ENCODE assay signal across 12 mouse cellular contexts in genomic region chrX:140183003-140183402, GRCm38 (mm10).
DNase-seq lines count a peak whose midpoint lies in the region; ATAC-seq and TF ChIP-seq lines count a peak whose summit lies in the region.
"Had no signal": no experiment of that assay in that cellular context is flagged by ENCODE, and none has a peak within 500 bp of the region (broad histone marks: within the 10 kb centered on the region; RNA-seq: fewer than 3 reads in every experiment).

No protein-coding gene starts in this region.

- H3K4me3 ChIP-seq in liver, adult 2 months (ENCODE audit: insufficient read depth, low read depth, low read length), result no peak overlapping the region
- H3K4me3 ChIP-seq in liver, embryonic 11.5 days (ENCODE audit: low read depth, low read length), result no peak overlapping the region
- no peak overlapping the region for H3K4me3 ChIP-seq in midbrain, embryonic 14.5 days (replicated peaks; ENCODE audit: low read depth, low read length)
- H3K4me3 ChIP-seq: limb, embryonic 12.5 days had no signal

- H3K79me2 ChIP-seq in liver, adult 2 months (ENCODE audit: control insufficient read depth, insufficient read depth, low read length), result no peaks in the 10 kb centered on the region

- H3K27me3 ChIP-seq in liver, adult 2 months (ENCODE audit: control insufficient read depth, insufficient read depth, low read length), result no peaks in the 10 kb centered on the region
- H3K27me3 ChIP-seq in liver, embryonic 11.5 days (replicated peaks; ENCODE audit: control insufficient read depth, insufficient read depth, low read length), result 0 out of 2 replicates have a peak, but pooled peaks cover 7% of the 10 kb centered on the region
- H3K27me3 ChIP-seq in midbrain, embryonic 14.5 days (ENCODE audit: control insufficient read depth, insufficient read depth, low read length), result no peaks in the 10 kb centered on the region

- ATAC-seq in liver, embryonic 11.5 days (replicated peaks; ENCODE audit: low FRiP score), result no peak
- no peak for ATAC-seq in midbrain, embryonic 14.5 days (ENCODE audit: low FRiP score, low TSS enrichment)

- peak; percentile 30; the same call in 1 of the 2 replicates for TF ChIP-seq CTCF in liver, adult 2 months (IDR thresholded peaks at IDR 0.05; ENCODE audit: low read depth, low read length)

- peak; percentile 4 for DNase-seq in adrenal gland, postnatal 25 days
- no peak for DNase-seq in adrenal gland, adult 8-10 months
- peak; percentile 8 for DNase-seq in liver, adult 2 months (ENCODE audit: extremely low read depth, low read depth, low spot score)
- DNase-seq in liver, embryonic 11.5 days (ENCODE audit: low spot score), result no peak
- DNase-seq in ES-CJ7 (ENCODE audit: low read depth, low spot score), result peak; percentile 6
- peak; percentile 4 to 18 for DNase-seq in kidney, postnatal 4 days
- no peak for DNase-seq in midbrain, embryonic 14.5 days
- no peak for DNase-seq in right cerebral cortex, postnatal 14 days
- DNase-seq: cerebellum, postnatal 36 days; gastrocnemius, postnatal 36 days had no signal

- 90% methylated on average over 3 of the region's 3 CpGs for WGBS in liver, adult 2 months
- 88% methylated on average over 3 of the region's 3 CpGs for WGBS in liver, embryonic 11.5 days
- 95% methylated on average over 3 of the region's 3 CpGs for WGBS in midbrain, embryonic 14.5 days

- no peaks in the 10 kb centered on the region for H3K9me3 ChIP-seq in liver, embryonic 11.5 days (ENCODE audit: control insufficient read depth, low read length)
- H3K9me3 ChIP-seq in midbrain, embryonic 14.5 days (ENCODE audit: control insufficient read depth, low read length), result no peaks in the 10 kb centered on the region
- H3K9me3 ChIP-seq: limb, embryonic 12.5 days had no signal

- H3K9ac ChIP-seq in liver, adult 2 months (ENCODE audit: low read depth, low read length), result no peak overlapping the region
- no peak overlapping the region for H3K9ac ChIP-seq in liver, embryonic 11.5 days (ENCODE audit: low read depth, low read length)
- H3K9ac ChIP-seq in midbrain, embryonic 14.5 days (replicated peaks; ENCODE audit: low read length), result no peak overlapping the region
- H3K9ac ChIP-seq: limb, embryonic 12.5 days had no signal

- no peaks in the 10 kb centered on the region for H3K4me1 ChIP-seq in liver, adult 2 months (ENCODE audit: control insufficient read depth, insufficient read depth, low read length)
- no peaks in the 10 kb centered on the region for H3K4me1 ChIP-seq in liver, embryonic 11.5 days (replicated peaks; ENCODE audit: control insufficient read depth, insufficient read depth, low read length)
- no peaks in the 10 kb centered on the region for H3K4me1 ChIP-seq in midbrain, embryonic 14.5 days (ENCODE audit: control insufficient read depth, insufficient read depth, low read length)
- H3K4me1 ChIP-seq: limb, embryonic 12.5 days had no signal

- no peaks in the 10 kb centered on the region for H3K36me3 ChIP-seq in liver, adult 2 months (ENCODE audit: control insufficient read depth, insufficient read depth, low read length)
- H3K36me3 ChIP-seq in liver, embryonic 11.5 days (ENCODE audit: control insufficient read depth, insufficient read depth, low read length), result no peaks in the 10 kb centered on the region
- H3K36me3 ChIP-seq in midbrain, embryonic 14.5 days (ENCODE audit: control insufficient read depth, insufficient read depth, low read length), result no peaks in the 10 kb centered on the region
- H3K36me3 ChIP-seq: limb, embryonic 12.5 days had no signal

- H3K27ac ChIP-seq in liver, adult 2 months (replicated peaks; ENCODE audit: insufficient read depth, low read depth, low read length), result no peak overlapping the region
- H3K27ac ChIP-seq in liver, embryonic 11.5 days (ENCODE audit: low read depth, low read length), result no peak overlapping the region
- no peak overlapping the region for H3K27ac ChIP-seq in midbrain, embryonic 14.5 days (replicated peaks; ENCODE audit: low read depth, low read length)
- H3K27ac ChIP-seq: limb, embryonic 12.5 days had no signal

- TF ChIP-seq POLR2A in liver, adult 2 months (IDR thresholded peaks at IDR 0.05; ENCODE audit: extremely low read depth, insufficient read depth, low read length), result no peak

- no peak overlapping the region for H3K4me2 ChIP-seq in liver, embryonic 11.5 days
- H3K4me2 ChIP-seq in midbrain, embryonic 14.5 days (ENCODE audit: low read length), result no peak overlapping the region
- H3K4me2 ChIP-seq: limb, embryonic 12.5 days; midbrain, embryonic 11.5 days had no signal

Comparison
In these comparisons a context has a peak if more than half of its experiments do, and no peak if none do; other contexts are left out.
1. DNase-seq: peak in adrenal gland, postnatal 25 days (single experiment), liver, adult 2 months (single experiment), ES-CJ7 (single experiment) and kidney, postnatal 4 days (2 of 2); none in adrenal gland, adult 8-10 months (single experiment), liver, embryonic 11.5 days (single experiment), midbrain, embryonic 14.5 days (single experiment) and right cerebral cortex, postnatal 14 days (single experiment).